27 mouse cellular contexts compared by ENCODE assay signal in the genomic region with DNA sequence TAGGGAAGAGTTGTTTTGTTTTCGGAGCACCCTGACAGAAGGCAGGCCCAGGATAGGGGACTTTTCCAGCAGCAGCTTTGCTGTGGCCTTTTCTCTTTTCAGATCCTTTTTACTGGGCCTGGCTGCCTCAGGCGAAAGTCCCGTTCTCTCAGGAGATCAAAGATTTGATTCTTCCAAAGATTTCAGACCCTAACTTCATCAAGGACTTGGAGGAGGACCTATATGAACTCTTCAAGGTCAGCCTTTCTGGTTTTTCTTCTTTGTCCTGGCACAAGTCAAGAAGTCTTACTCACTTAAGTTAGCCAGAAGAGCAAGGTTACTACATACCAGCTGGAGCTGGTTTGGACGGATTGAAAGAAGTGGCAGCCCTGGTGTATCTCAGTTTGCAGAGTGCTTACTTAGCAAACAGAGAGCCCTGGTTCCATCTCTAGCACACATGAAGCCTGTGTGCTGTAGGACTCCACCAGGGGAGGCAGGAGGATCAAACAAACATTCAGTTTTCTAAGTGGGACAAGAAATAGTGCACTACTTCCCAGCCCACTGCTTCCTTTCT. TPM values are rescaled to one million over a fixed set of nuclear protein-coding genes. Genes with fewer than 3 reads are reported as not detected.
DNase-seq lines count a peak whose midpoint lies in the region; ATAC-seq and TF ChIP-seq lines count a peak whose summit lies in the region.
"Had no signal": no experiment of that assay in that cellular context is flagged by ENCODE, and none has a peak within 500 bp of the region (broad histone marks: within the 10 kb centered on the region; RNA-seq: fewer than 3 reads in every experiment).

No protein-coding gene starts in this region.

- TF ChIP-seq CTCF in lung, embryonic 14.5 days (IDR thresholded peaks at IDR 0.05; ENCODE audit: low read depth) = no peak
- no peak for TF ChIP-seq CTCF in stomach, postnatal 0 days (IDR thresholded peaks at IDR 0.05; ENCODE audit: low read depth)

- TF ChIP-seq EP300 in stomach, postnatal 0 days (optimal IDR thresholded peaks at IDR 0.05) = no peak

- H3K4me1 ChIP-seq in lung, embryonic 14.5 days (ENCODE audit: insufficient read depth) = no peaks in the 10 kb centered on the region
- peaks cover 4% of the 10 kb centered on the region; the same call in 1 of the 2 replicates for H3K4me1 ChIP-seq in lung, embryonic 16.5 days (replicated peaks; ENCODE audit: control insufficient read depth, insufficient read depth, low read length)
- no peaks in the 10 kb centered on the region for H3K4me1 ChIP-seq in stomach, postnatal 0 days (replicated peaks; ENCODE audit: control insufficient read depth, insufficient read depth)
- H3K4me1 ChIP-seq: embryonic facial prominence, embryonic 10.5 days; embryonic facial prominence, embryonic 13.5 days; forebrain, embryonic 12.5 days; forebrain, embryonic 15.5 days; hindbrain, embryonic 12.5 days; hindbrain, embryonic 15.5 days had no signal

- peaks cover 68% of the 10 kb centered on the region for H3K36me3 ChIP-seq in lung, embryonic 14.5 days (ENCODE audit: insufficient read depth)
- H3K36me3 ChIP-seq in lung, embryonic 16.5 days (ENCODE audit: control insufficient read depth, insufficient read depth, low read length) = peaks cover 30% of the 10 kb centered on the region
- peaks cover 13% of the 10 kb centered on the region for H3K36me3 ChIP-seq in stomach, postnatal 0 days (ENCODE audit: control insufficient read depth, insufficient read depth, low read length)

- peak; percentile 37 for DNase-seq in lung, embryonic 14.5 days
- DNase-seq in lung, postnatal 14 days = no peak
- peak; percentile 61 for DNase-seq in lung, postnatal 25 days (ENCODE audit: low spot score)
- no peak for DNase-seq in stomach, postnatal 0 days (ENCODE audit: low spot score)
- DNase-seq: adrenal gland, adult 8-10 months; adrenal gland, postnatal 25 days; cerebellum, adult 11-12 months; cerebellum, adult 8-10 months; cerebellum, postnatal 10 days; cerebellum, postnatal 36 days; embryo, embryonic 11 days; gastrocnemius, adult 2 months; gastrocnemius, postnatal 14 days; heart, adult 11 months had no signal

- H3K4me3 ChIP-seq in lung, embryonic 14.5 days (ENCODE audit: low read depth, low read length) = no peak overlapping the region
- no peak overlapping the region for H3K4me3 ChIP-seq in lung, embryonic 16.5 days (ENCODE audit: low read length)
- H3K4me3 ChIP-seq in stomach, postnatal 0 days (ENCODE audit: low read depth, low read length) = no peak overlapping the region
- H3K4me3 ChIP-seq: embryonic facial prominence, embryonic 10.5 days; embryonic facial prominence, embryonic 13.5 days; erythroblast, embryonic 14.5 days; forebrain, embryonic 12.5 days; forebrain, embryonic 15.5 days; gastrocnemius, adult 2 months; hindbrain, embryonic 12.5 days; hindbrain, embryonic 15.5 days had no signal

- peak overlapping the region; percentile 58 for H3K27ac ChIP-seq in lung, embryonic 14.5 days (ENCODE audit: low read depth)
- peak overlapping the region; percentile 84 for H3K27ac ChIP-seq in lung, embryonic 16.5 days (ENCODE audit: low read length)
- H3K27ac ChIP-seq in stomach, postnatal 0 days (replicated peaks) = 0 out of 2 replicates have a peak overlapping the region, but pooled peaks have one; percentile 31
- H3K27ac ChIP-seq: embryonic facial prominence, embryonic 10.5 days; embryonic facial prominence, embryonic 13.5 days; forebrain, embryonic 12.5 days; forebrain, embryonic 15.5 days; gastrocnemius, adult 2 months; hindbrain, embryonic 12.5 days; hindbrain, embryonic 15.5 days had no signal

- H3K9me3 ChIP-seq in lung, embryonic 14.5 days (ENCODE audit: low read depth, low read length) = no peaks in the 10 kb centered on the region
- H3K9me3 ChIP-seq in lung, embryonic 16.5 days (ENCODE audit: control insufficient read depth, low read length) = no peaks in the 10 kb centered on the region
- H3K9me3 ChIP-seq in stomach, postnatal 0 days (ENCODE audit: control insufficient read depth, low read length) = no peaks in the 10 kb centered on the region
- H3K9me3 ChIP-seq: embryonic facial prominence, embryonic 10.5 days; embryonic facial prominence, embryonic 13.5 days; forebrain, embryonic 12.5 days; forebrain, embryonic 15.5 days; hindbrain, embryonic 12.5 days; hindbrain, embryonic 15.5 days had no signal

- no peak for ATAC-seq in lung, embryonic 14.5 days (ENCODE audit: insufficient read depth)
- ATAC-seq in lung, embryonic 16.5 days (ENCODE audit: low read depth) = peak; percentile 92
- ATAC-seq in stomach, postnatal 0 days (ENCODE audit: low FRiP score, low TSS enrichment) = peak; percentile 62
- no peak for ATAC-seq in megakaryocyte-erythroid progenitor cell, adult 5-6 weeks (replicated peaks; ENCODE audit: low FRiP score, low TSS enrichment, poor library complexity, severe bottlenecking)
- ATAC-seq in monocyte, adult 5-6 weeks (replicated peaks; ENCODE audit: insufficient number of reproducible peaks, low FRiP score, low TSS enrichment, poor library complexity, severe bottlenecking) = no peak
- ATAC-seq: activated CD4-positive, CD25-positive, alpha-beta regulatory T cell, adult 4 months; CD4-positive, CD25-positive, alpha-beta regulatory T cell, adult 4 months; forebrain, embryonic 15.5 days had no signal

- H3K9ac ChIP-seq in lung, embryonic 14.5 days = no peak overlapping the region
- peak overlapping the region; percentile 8; the same call in 1 of the 2 replicates for H3K9ac ChIP-seq in lung, embryonic 16.5 days (ENCODE audit: low read length)
- H3K9ac ChIP-seq in stomach, postnatal 0 days (ENCODE audit: low read length) = no peak overlapping the region
- H3K9ac ChIP-seq: embryonic facial prominence, embryonic 13.5 days; forebrain, embryonic 12.5 days; forebrain, embryonic 15.5 days; hindbrain, embryonic 12.5 days; hindbrain, embryonic 15.5 days had no signal

- no peaks in the 10 kb centered on the region for H3K27me3 ChIP-seq in lung, embryonic 14.5 days (ENCODE audit: insufficient read depth, low read length)
- H3K27me3 ChIP-seq in lung, embryonic 16.5 days (ENCODE audit: control insufficient read depth, insufficient read depth, low read depth, low read length) = no peaks in the 10 kb centered on the region
- no peaks in the 10 kb centered on the region for H3K27me3 ChIP-seq in stomach, postnatal 0 days (ENCODE audit: control insufficient read depth, insufficient read depth, low read length)
- H3K27me3 ChIP-seq: embryonic facial prominence, embryonic 13.5 days; forebrain, embryonic 12.5 days; forebrain, embryonic 15.5 days; hindbrain, embryonic 12.5 days; hindbrain, embryonic 15.5 days had no signal

- 72% methylated on average over 4 of the region's 4 CpGs for whole genome bisulfite sequencing in lung, embryonic 14.5 days
- 64% methylated on average over 4 of the region's 4 CpGs for WGBS in lung, embryonic 16.5 days
- WGBS in stomach, postnatal 0 days = 74% methylated on average over 4 of the region's 4 CpGs

- H3K4me2 ChIP-seq in lung, embryonic 14.5 days = no peak overlapping the region
- no peak overlapping the region for H3K4me2 ChIP-seq in lung, embryonic 16.5 days (ENCODE audit: low read depth, low read length)
- H3K4me2 ChIP-seq in stomach, postnatal 0 days (replicated peaks; ENCODE audit: low read depth) = no peak overlapping the region
- H3K4me2 ChIP-seq: embryonic facial prominence, embryonic 13.5 days; forebrain, embryonic 12.5 days; forebrain, embryonic 15.5 days; heart, embryonic 11.5 days; hindbrain, embryonic 12.5 days; hindbrain, embryonic 15.5 days had no signal

RNA-seq across cellular contexts. Expression of gene Avpi1, which starts 13.0 kb away (rescaled TPM):
- polyA plus RNA-seq in lung, embryonic 14.5 days (2014; fragmentation: Nextera tagmentation; extraction: Ambion mirVana) = 44.3 and 51.6 TPM in 2 replicates
- polyA plus RNA-seq in lung, embryonic 16.5 days (2015; fragmentation: Nextera tagmentation; extraction: Ambion mirVana) = 84.9 and 87.6 TPM in 2 replicates
- 108 and 117 TPM in 2 replicates for polyA plus RNA-seq in stomach, postnatal 0 days (2015; fragmentation: Nextera tagmentation; extraction: Ambion mirVana)
- 2.2 and 6.1 TPM in 2 replicates for total RNA-seq in megakaryocyte-erythroid progenitor cell, adult 5-6 weeks (2014; fragmentation: Nextera tagmentation)
- 4.6 TPM in 1 of 2 replicates, not detected in the other for total RNA-seq in megakaryocyte-erythroid progenitor cell, adult 5-6 weeks (2017)
- total RNA-seq in monocyte, adult 5-6 weeks (2017) = 3.7 to 6.4 TPM (median 4.2 TPM) in 3 replicates

RNA-seq across cellular contexts. Expression of gene Pi4k2a, which starts 25.6 kb away (rescaled TPM):
- 32.8 and 34.3 TPM in 2 replicates for polyA plus RNA-seq in lung, embryonic 14.5 days (2014; fragmentation: Nextera tagmentation; extraction: Ambion mirVana)
- 7.5 and 8.4 TPM in 2 replicates for polyA plus RNA-seq in lung, embryonic 16.5 days (2015; fragmentation: Nextera tagmentation; extraction: Ambion mirVana)
- 20.8 and 21.6 TPM in 2 replicates for polyA plus RNA-seq in stomach, postnatal 0 days (2015; fragmentation: Nextera tagmentation; extraction: Ambion mirVana)
- total RNA-seq in megakaryocyte-erythroid progenitor cell, adult 5-6 weeks (2014; fragmentation: Nextera tagmentation) = 8.9 and 13.5 TPM in 2 replicates
- total RNA-seq in megakaryocyte-erythroid progenitor cell, adult 5-6 weeks (2017) = 4.6 and 5.2 TPM in 2 replicates
- total RNA-seq in monocyte, adult 5-6 weeks (2017) = 12.4 to 19.9 TPM (median 16.8 TPM) in 3 replicates

RNA-seq across cellular contexts. Expression of gene Morn4, which starts 29.7 kb away (rescaled TPM):
- 24.8 and 25.0 TPM in 2 replicates for polyA plus RNA-seq in lung, embryonic 14.5 days (2014; fragmentation: Nextera tagmentation; extraction: Ambion mirVana)
- polyA plus RNA-seq in lung, embryonic 16.5 days (2015; fragmentation: Nextera tagmentation; extraction: Ambion mirVana) = 16.5 and 18.5 TPM in 2 replicates
- 7.3 and 8.2 TPM in 2 replicates for polyA plus RNA-seq in stomach, postnatal 0 days (2015; fragmentation: Nextera tagmentation; extraction: Ambion mirVana)
- total RNA-seq in megakaryocyte-erythroid progenitor cell, adult 5-6 weeks (2014; fragmentation: Nextera tagmentation) = 2.1 TPM in 1 of 2 replicates, not detected in the other
- 0.53 and 0.85 TPM in 2 replicates for total RNA-seq in megakaryocyte-erythroid progenitor cell, adult 5-6 weeks (2017)
- total RNA-seq in monocyte, adult 5-6 weeks (2017) = not detected in 3 replicates
- polyA plus RNA-seq: activated CD4-positive, CD25-positive, alpha-beta regulatory T cell, adult 4 months had no signal

RNA-seq across cellular contexts. Expression of gene Marveld1, which starts 31.3 kb away (rescaled TPM):
- polyA plus RNA-seq in lung, embryonic 14.5 days (2014; fragmentation: Nextera tagmentation; extraction: Ambion mirVana) = 18.6 and 25.4 TPM in 2 replicates
- polyA plus RNA-seq in lung, embryonic 16.5 days (2015; fragmentation: Nextera tagmentation; extraction: Ambion mirVana) = 8.9 and 9.8 TPM in 2 replicates
- 15.3 and 23.6 TPM in 2 replicates for polyA plus RNA-seq in stomach, postnatal 0 days (2015; fragmentation: Nextera tagmentation; extraction: Ambion mirVana)
- 3.3 and 6.1 TPM in 2 replicates for total RNA-seq in megakaryocyte-erythroid progenitor cell, adult 5-6 weeks (2014; fragmentation: Nextera tagmentation)
- 4.5 and 5.8 TPM in 2 replicates for total RNA-seq in megakaryocyte-erythroid progenitor cell, adult 5-6 weeks (2017)
- total RNA-seq in monocyte, adult 5-6 weeks (2017) = 4.6 to 15.8 TPM (median 7.2 TPM) in 3 replicates

RNA-seq across cellular contexts. Expression of gene Zfyve27, which starts 47.9 kb away (rescaled TPM):
- 15.2 and 16.8 TPM in 2 replicates for polyA plus RNA-seq in lung, embryonic 14.5 days (2014; fragmentation: Nextera tagmentation; extraction: Ambion mirVana)
- 26.3 and 26.4 TPM in 2 replicates for polyA plus RNA-seq in lung, embryonic 16.5 days (2015; fragmentation: Nextera tagmentation; extraction: Ambion mirVana)
- 14.1 and 15.3 TPM in 2 replicates for polyA plus RNA-seq in stomach, postnatal 0 days (2015; fragmentation: Nextera tagmentation; extraction: Ambion mirVana)
- total RNA-seq in megakaryocyte-erythroid progenitor cell, adult 5-6 weeks (2014; fragmentation: Nextera tagmentation) = 19.4 and 30.4 TPM in 2 replicates
- 10.7 and 13.4 TPM in 2 replicates for total RNA-seq in megakaryocyte-erythroid progenitor cell, adult 5-6 weeks (2017)
- total RNA-seq in monocyte, adult 5-6 weeks (2017) = 43.3 to 59.7 TPM (median 44.3 TPM) in 3 replicates

Comparison
In these comparisons a context has a peak if more than half of its experiments do, and no peak if none do; other contexts are left out.
1. ATAC-seq: peak in lung, embryonic 16.5 days (single experiment) and stomach, postnatal 0 days (single experiment); none in lung, embryonic 14.5 days (single experiment), megakaryocyte-erythroid progenitor cell, adult 5-6 weeks (single experiment) and monocyte, adult 5-6 weeks (single experiment).
2. DNase-seq: peak in lung, embryonic 14.5 days (single experiment) and lung, postnatal 25 days (single experiment); none in lung, postnatal 14 days (single experiment) and stomach, postnatal 0 days (single experiment).
3. H3K27ac ChIP-seq: peak in every context shown above with its lines; median percentile 84 in lung, embryonic 16.5 days; 58 in lung, embryonic 14.5 days; 31 in stomach, postnatal 0 days.